Mouse (Mus musculus) G1E (cell line): ENCODE data around the gene Celf5.

Experiments used
- CTCF ChIP-seq: IDR thresholded peaks from 2 replicates; pipeline ENCODE4 v1.5.1; 2012; ENCODE audit warnings: low read depth, low read length, inconsistent platforms, mixed read lengths
- GATA1 ChIP-seq: IDR thresholded peaks from 2 replicates; pipeline ENCODE4 v1.6.1; 2012; ENCODE audit warnings: borderline replicate concordance, low read length, inconsistent platforms, mixed read lengths
- GATA2 ChIP-seq: IDR thresholded peaks from 2 replicates; pipeline ENCODE4 v1.6.1; 2012; ENCODE audit warnings: low read depth, low read length, inconsistent platforms, borderline replicate concordance
- POLR2AphosphoS5 ChIP-seq: IDR thresholded peaks from 2 replicates; pipeline ENCODE4 v1.6.1; 2012; ENCODE audit warnings: low read depth, low read length, inconsistent platforms; ENCODE audit not compliant: insufficient replicate concordance
- TAL1 ChIP-seq: conservative IDR thresholded peaks from 2 replicates; pipeline ENCODE4 v1.6.1; 2012; ENCODE audit warnings: low read depth, low read length, inconsistent platforms, mixed read lengths

- TF ChIP-seq CTCF (no peak), GATA1 (no peak), POLR2AphosphoS5 (no peak), TAL1 (no peak), GATA2 (no peak)
These were observed 25.4 kb downstream of the Celf5 start for GRCm38 (mm10) chr10:81456983-81457563.
